Mouse (Mus musculus) G1E-ER4 (cell line): Measurements from ENCODE around the gene Lrrc4. TPM values are rescaled to one million over a fixed set of nuclear protein-coding genes. Genes with fewer than 3 reads are reported as not detected.

Experiments
- GATA1 ChIP-seq: IDR thresholded peaks from one replicate; pipeline ENCODE4 v1.8.0; 2012; ENCODE audit warnings: low read length, inconsistent platforms
- polyA plus RNA-seq: library from polyadenylated mRNA; stranded (reverse); fragments of >175 nt; gene quantifications from 2 replicates; pipeline ENCODE4 v1.2.3, GENCODE M21; 2012

Lrrc4 gene
- polyA plus RNA-seq, 1 experiment: not detected

- no peak for TF ChIP-seq GATA1
Observed at GRCm38 (mm10) chr6:28618299-28618698, 213.2 kb downstream of the Lrrc4 start.

- no peak for TF ChIP-seq GATA1
Observed at GRCm38 (mm10) chr6:28615966-28616365, 215.6 kb downstream of the Lrrc4 start.

- no peak for TF ChIP-seq GATA1
Observed at GRCm38 (mm10) chr6:28615408-28615807, 216.1 kb downstream of the Lrrc4 start.

- no peak for TF ChIP-seq GATA1
Observed at GRCm38 (mm10) chr6:28614856-28615255, 216.7 kb downstream of the Lrrc4 start.

GRCm38 (mm10) chr6:28613441-28613840, 218.1 kb downstream of the Lrrc4 start:
- no peak for TF ChIP-seq GATA1

Other genes starting within 250 kb of the Lrrc4 start
- gene Lep, start 228.5 kb upstream of the Lrrc4 start, polyA plus RNA-seq: not detected in 2 replicates